Comparison of ENCODE assay signal across 8 mouse cellular contexts in genomic region chr4:8380711-8381338, GRCm38 (mm10).
A peak's percentile ranks its signal among the peaks of the same experiment; 100 is the strongest.
DNase-seq lines count a peak whose midpoint lies in the region; ATAC-seq and TF ChIP-seq lines count a peak whose summit lies in the region.

No protein-coding gene starts in this region.

- H3K36me3 ChIP-seq in forebrain, embryonic 15.5 days = no peaks in the 10 kb centered on the region
- no peaks in the 10 kb centered on the region for H3K36me3 ChIP-seq in hindbrain, postnatal 0 days (ENCODE audit: insufficient read depth, low read length)
- no peaks in the 10 kb centered on the region for H3K36me3 ChIP-seq in midbrain, embryonic 15.5 days (replicated peaks)

- no peak overlapping the region for H3K9ac ChIP-seq in forebrain, embryonic 15.5 days (replicated peaks)
- no peak overlapping the region for H3K9ac ChIP-seq in hindbrain, postnatal 0 days (replicated peaks; ENCODE audit: low read length)
- H3K9ac ChIP-seq in midbrain, embryonic 15.5 days = no peak overlapping the region

- DNase-seq in urinary bladder, postnatal 25 days (ENCODE audit: low spot score) = peak; percentile 57
- no peak for DNase-seq in urinary bladder, postnatal 4 days (ENCODE audit: low spot score in 2 of 2)
- DNase-seq in cerebellum, adult 11-12 months = peak; percentile 16
- DNase-seq in hindbrain, postnatal 0 days (ENCODE audit: low spot score) = peak; percentile 89
- peak; percentile 82 to 88 for DNase-seq in left cerebral cortex, postnatal 14 days (ENCODE audit: low spot score in 2 of 2)
- peak; percentile 34 for DNase-seq in thymus, postnatal 25 days

- H3K4me2 ChIP-seq in forebrain, embryonic 15.5 days (replicated peaks) = no peak overlapping the region
- H3K4me2 ChIP-seq in hindbrain, postnatal 0 days (ENCODE audit: low read depth, low read length) = no peak overlapping the region
- no peak overlapping the region for H3K4me2 ChIP-seq in midbrain, embryonic 15.5 days

- 0 out of 2 replicates have a peak overlapping the region, but pooled peaks have one; percentile 15 for H3K27ac ChIP-seq in forebrain, embryonic 15.5 days (replicated peaks)
- peak overlapping the region; percentile 64; the same call in 1 of the 2 replicates for H3K27ac ChIP-seq in hindbrain, postnatal 0 days
- H3K27ac ChIP-seq in midbrain, embryonic 15.5 days = no peak overlapping the region

- peak; percentile 83 for TF ChIP-seq CTCF in hindbrain, postnatal 0 days (IDR thresholded peaks at IDR 0.05; ENCODE audit: low read depth)

- peak; percentile 81 for ATAC-seq in forebrain, embryonic 15.5 days (replicated peaks)
- peak; percentile 84 for ATAC-seq in hindbrain, postnatal 0 days
- ATAC-seq in midbrain, embryonic 15.5 days (replicated peaks) = peak; percentile 84

- no peaks in the 10 kb centered on the region for H3K27me3 ChIP-seq in forebrain, embryonic 15.5 days
- H3K27me3 ChIP-seq in hindbrain, postnatal 0 days (ENCODE audit: insufficient read depth, low read length) = no peaks in the 10 kb centered on the region
- no peaks in the 10 kb centered on the region for H3K27me3 ChIP-seq in midbrain, embryonic 15.5 days (replicated peaks)

- H3K9me3 ChIP-seq in forebrain, embryonic 15.5 days = no peaks in the 10 kb centered on the region
- no peaks in the 10 kb centered on the region for H3K9me3 ChIP-seq in hindbrain, postnatal 0 days (ENCODE audit: low read length)
- no peaks in the 10 kb centered on the region for H3K9me3 ChIP-seq in midbrain, embryonic 15.5 days

- intact Hi-C loops in left cerebral cortex, postnatal 14 days (cut with DNase I) = loop anchor here (5.0 kb wide), 1 partner anchor 646 kb away; no protein-coding TSS in a partner anchor

- H3K4me3 ChIP-seq in forebrain, embryonic 15.5 days = no peak overlapping the region
- H3K4me3 ChIP-seq in hindbrain, postnatal 0 days (ENCODE audit: low read length) = no peak overlapping the region
- H3K4me3 ChIP-seq in midbrain, embryonic 15.5 days = no peak overlapping the region

- WGBS in forebrain, embryonic 15.5 days = 49% methylated on average over 5 of the region's 5 CpGs
- WGBS in hindbrain, postnatal 0 days = 54% methylated on average over 5 of the region's 5 CpGs
- 63% methylated on average over 5 of the region's 5 CpGs for WGBS in midbrain, embryonic 15.5 days

- peaks cover 9% of the 10 kb centered on the region for H3K4me1 ChIP-seq in forebrain, embryonic 15.5 days
- no peaks in the 10 kb centered on the region for H3K4me1 ChIP-seq in hindbrain, postnatal 0 days (ENCODE audit: insufficient read depth, low read length)
- no peaks in the 10 kb centered on the region for H3K4me1 ChIP-seq in midbrain, embryonic 15.5 days

Comparison
In these comparisons a context has a peak if more than half of its experiments do, and no peak if none do; other contexts are left out.
1. DNase-seq: peak in urinary bladder, postnatal 25 days (single experiment), cerebellum, adult 11-12 months (single experiment), hindbrain, postnatal 0 days (single experiment), left cerebral cortex, postnatal 14 days (2 of 2) and thymus, postnatal 25 days (single experiment); none in urinary bladder, postnatal 4 days (0 of 2).
2. Peak in every context shown above with its lines, with median percentiles within 50 percentile points of each other: ATAC-seq.